Mouse (Mus musculus): ENCODE data around the gene Cntnap5a. TPM values are rescaled to one million over a fixed set of nuclear protein-coding genes. Genes with fewer than 3 reads are reported as not detected.

The Cntnap5a gene
- total and polyA plus RNA-seq, 3 experiments: not detected

- TF ChIP-seq RCOR1 (IDR thresholded peaks at IDR 0.05; ENCODE audit: low read depth, low read length) (no peak), SIN3A (IDR thresholded peaks at IDR 0.05; ENCODE audit: low read length) (no peak), USF2 (IDR thresholded peaks at IDR 0.05; ENCODE audit: borderline replicate concordance in 1 of 2, insufficient read depth in 1 of 2, low read depth in 1 of 2, low read length in 2 of 2) (no peak), ETS1 (IDR thresholded peaks at IDR 0.05; ENCODE audit: low read depth, low read length) (no peak), TAL1 (IDR thresholded peaks at IDR 0.05; ENCODE audit: low read length) (no peak), GABPA (IDR thresholded peaks at IDR 0.05; ENCODE audit: low read depth, low read length) (no peak), NELFE (IDR thresholded peaks at IDR 0.05; ENCODE audit: low read depth, low read length) (no peak), MAFK (IDR thresholded peaks at IDR 0.05; ENCODE audit: borderline replicate concordance, low read depth, low read length) (no peak), USF1 (IDR thresholded peaks at IDR 0.05; ENCODE audit: low read depth, low read length) (no peak), MAZ (IDR thresholded peaks at IDR 0.05; ENCODE audit: low read depth, low read length) (no peak), CTCF (IDR thresholded peaks at IDR 0.05 in 2 of 3, conservative IDR thresholded peaks at IDR 0.05 in 1 of 3; ENCODE audit: control insufficient read depth in 1 of 3, insufficient read depth in 1 of 3, low read depth in 2 of 3, low read length in 3 of 3, poor library complexity in 1 of 3, severe bottlenecking in 1 of 3) (no peak), RAD21 (IDR thresholded peaks at IDR 0.05; ENCODE audit: low read depth, low read length) (no peak), ZMIZ1 (IDR thresholded peaks at IDR 0.05; ENCODE audit: low read depth, low read length) (no peak), ZKSCAN1 (IDR thresholded peaks at IDR 0.05; ENCODE audit: low read depth, low read length) (no peak), E2F4 (IDR thresholded peaks at IDR 0.05; ENCODE audit: borderline replicate concordance, low read depth, low read length) (no peak), SMC3 (IDR thresholded peaks at IDR 0.05; ENCODE audit: low read depth, low read length) (no peak)
- Histone ChIP-seq H3K9ac (ENCODE audit: control insufficient read depth, low read depth, low read length, poor library complexity, severe bottlenecking) (no peak overlapping the region), H3K27ac (ENCODE audit: control insufficient read depth, low read depth, low read length) (no peak overlapping the region), H3K9me3 (replicated peaks; ENCODE audit: insufficient read depth, low read length) (no peaks in the 10 kb centered on the region), H3K27me3 (ENCODE audit: control insufficient read depth in 1 of 2, insufficient read depth in 2 of 2, low read length in 2 of 2) (no peaks in the 10 kb centered on the region), H3K4me3 (ENCODE audit: control insufficient read depth in 1 of 2, insufficient read depth in 1 of 2, low read depth in 2 of 2, low read length in 2 of 2) (no peak overlapping the region), H3K79me2 (ENCODE audit: control insufficient read depth, insufficient read depth, low read length, poor library complexity) (no peaks in the 10 kb centered on the region), H3K4me1 (ENCODE audit: control insufficient read depth in 1 of 2, insufficient read depth in 2 of 2, low read length in 2 of 2) (no peaks in the 10 kb centered on the region), H3K36me3 (ENCODE audit: control insufficient read depth in 1 of 2, insufficient read depth in 2 of 2, low read length in 2 of 2) (no peaks in the 10 kb centered on the region)
- DNase-seq (ENCODE audit: low read depth, low spot score): no peak
These were observed 444.1 kb downstream of the Cntnap5a start for GRCm38 (mm10) chr1:116128450-116129246.

GRCm38 (mm10) chr1:116132471-116132870 lies 447.9 kb downstream of the Cntnap5a start:
- Histone ChIP-seq H3K9me3 (replicated peaks; ENCODE audit: insufficient read depth, low read length) (no peaks in the 10 kb centered on the region), H3K27me3 (ENCODE audit: control insufficient read depth in 1 of 2, insufficient read depth in 2 of 2, low read length in 2 of 2) (no peaks in the 10 kb centered on the region), H3K4me3 (ENCODE audit: control insufficient read depth in 1 of 2, insufficient read depth in 1 of 2, low read depth in 2 of 2, low read length in 2 of 2) (no peak overlapping the region), H3K9ac (ENCODE audit: control insufficient read depth, low read depth, low read length, poor library complexity, severe bottlenecking) (no peak overlapping the region), H3K27ac (ENCODE audit: control insufficient read depth, low read depth, low read length) (no peak overlapping the region), H3K4me1 (ENCODE audit: control insufficient read depth in 1 of 2, insufficient read depth in 2 of 2, low read length in 2 of 2) (no peaks in the 10 kb centered on the region), H3K79me2 (ENCODE audit: control insufficient read depth, insufficient read depth, low read length, poor library complexity) (no peaks in the 10 kb centered on the region), H3K36me3 (ENCODE audit: control insufficient read depth in 1 of 2, insufficient read depth in 2 of 2, low read length in 2 of 2) (no peaks in the 10 kb centered on the region)
- no peak for DNase-seq (ENCODE audit: low read depth, low spot score)
- TF ChIP-seq GATA1 (IDR thresholded peaks at IDR 0.05; ENCODE audit: low read depth, low read length) (no peak), USF2 (IDR thresholded peaks at IDR 0.05; ENCODE audit: borderline replicate concordance in 1 of 2, insufficient read depth in 1 of 2, low read depth in 1 of 2, low read length in 2 of 2) (no peak), MYB (IDR thresholded peaks at IDR 0.05; ENCODE audit: low read depth, low read length) (no peak)

All from MEL (cell line).